Mouse (Mus musculus): ENCODE data around the gene Asl. TPM values are rescaled to one million over a fixed set of nuclear protein-coding genes. Genes with fewer than 3 reads are reported as not detected.

Asl gene
- polyA plus RNA-seq, 1 experiment: 32.6 TPM

- TF ChIP-seq CTCF (IDR thresholded peaks at IDR 0.05; ENCODE audit: borderline replicate concordance, insufficient read depth, low read length): peak; percentile 89; the same call in 1 of the 2 replicates
- no peak for TF ChIP-seq POLR2A (IDR thresholded peaks at IDR 0.05; ENCODE audit: low read depth, low read length)
- Histone ChIP-seq H3K4me1 (ENCODE audit: control insufficient read depth, insufficient read depth, low read length) (peaks cover 9% of the 10 kb centered on the region; the same call in 1 of the 2 replicates), H3K27ac (ENCODE audit: insufficient read depth, low read length) (no peak overlapping the region), H3K4me3 (ENCODE audit: insufficient read depth, low read length) (no peak overlapping the region)
Measured at GRCm38 (mm10) chr5:129999097-129999496, 29.9 kb downstream of the Asl start.

- H3K27ac ChIP-seq (ENCODE audit: insufficient read depth, low read length): no peak overlapping the region
- H3K4me3 ChIP-seq (ENCODE audit: insufficient read depth, low read length): no peak overlapping the region
- TF ChIP-seq POLR2A (IDR thresholded peaks at IDR 0.05; ENCODE audit: low read depth, low read length): no peak
- no peak for TF ChIP-seq CTCF (IDR thresholded peaks at IDR 0.05; ENCODE audit: borderline replicate concordance, insufficient read depth, low read length)
- peaks cover 7% of the 10 kb centered on the region; the same call in 1 of the 2 replicates for H3K4me1 ChIP-seq (ENCODE audit: control insufficient read depth, insufficient read depth, low read length)
Measured at GRCm38 (mm10) chr5:129997700-129998099, 31.3 kb downstream of the Asl start.

GRCm38 (mm10) chr5:129994989-129995388 lies 34.1 kb downstream of the Asl start:
- Histone ChIP-seq H3K27ac (ENCODE audit: insufficient read depth, low read length) (no peak overlapping the region), H3K4me1 (ENCODE audit: control insufficient read depth, insufficient read depth, low read length) (no peaks in the 10 kb centered on the region), H3K4me3 (ENCODE audit: insufficient read depth, low read length) (no peak overlapping the region)
- no peak for TF ChIP-seq CTCF (IDR thresholded peaks at IDR 0.05; ENCODE audit: borderline replicate concordance, insufficient read depth, low read length)
- no peak for TF ChIP-seq POLR2A (IDR thresholded peaks at IDR 0.05; ENCODE audit: low read depth, low read length)

GRCm38 (mm10) chr5:129993374-129993773 lies 35.7 kb downstream of the Asl start:
- TF ChIP-seq CTCF (IDR thresholded peaks at IDR 0.05; ENCODE audit: borderline replicate concordance, insufficient read depth, low read length): no peak
- no peak for TF ChIP-seq POLR2A (IDR thresholded peaks at IDR 0.05; ENCODE audit: low read depth, low read length)
- Histone ChIP-seq H3K4me3 (ENCODE audit: insufficient read depth, low read length) (no peak overlapping the region), H3K27ac (ENCODE audit: insufficient read depth, low read length) (no peak overlapping the region), H3K4me1 (ENCODE audit: control insufficient read depth, insufficient read depth, low read length) (no peaks in the 10 kb centered on the region)

- Histone ChIP-seq H3K4me3 (ENCODE audit: insufficient read depth, low read length) (no peak overlapping the region), H3K4me1 (ENCODE audit: control insufficient read depth, insufficient read depth, low read length) (no peaks in the 10 kb centered on the region), H3K27ac (ENCODE audit: insufficient read depth, low read length) (no peak overlapping the region)
- TF ChIP-seq POLR2A (IDR thresholded peaks at IDR 0.05; ENCODE audit: low read depth, low read length) (no peak), CTCF (IDR thresholded peaks at IDR 0.05; ENCODE audit: borderline replicate concordance, insufficient read depth, low read length) (no peak)
Measured at GRCm38 (mm10) chr5:129991898-129992297, 37.1 kb downstream of the Asl start.

GRCm38 (mm10) chr5:129989376-129989775 lies 39.7 kb downstream of the Asl start:
- H3K27ac ChIP-seq (ENCODE audit: insufficient read depth, low read length): no peak overlapping the region
- no peak for TF ChIP-seq CTCF (IDR thresholded peaks at IDR 0.05; ENCODE audit: borderline replicate concordance, insufficient read depth, low read length)
- no peak for TF ChIP-seq POLR2A (IDR thresholded peaks at IDR 0.05; ENCODE audit: low read depth, low read length)
- no peak overlapping the region for H3K4me3 ChIP-seq (ENCODE audit: insufficient read depth, low read length)

GRCm38 (mm10) chr5:129980216-129980615 lies 48.8 kb downstream of the Asl start:
- no peak overlapping the region for H3K4me3 ChIP-seq (ENCODE audit: insufficient read depth, low read length)
- no peak for TF ChIP-seq CTCF (IDR thresholded peaks at IDR 0.05; ENCODE audit: borderline replicate concordance, insufficient read depth, low read length)
- TF ChIP-seq POLR2A (IDR thresholded peaks at IDR 0.05; ENCODE audit: low read depth, low read length): no peak

More at GRCm38 (mm10) chr5:129989376-129989775, 39.7 kb downstream of the Asl start:
- no peaks in the 10 kb centered on the region for H3K4me1 ChIP-seq (ENCODE audit: control insufficient read depth, insufficient read depth, low read length)

GRCm38 (mm10) chr5:129978608-129979007 lies 50.4 kb downstream of the Asl start:
- H3K4me1 ChIP-seq (ENCODE audit: control insufficient read depth, insufficient read depth, low read length): peaks cover 2% of the 10 kb centered on the region; the same call in 1 of the 2 replicates
- no peak for TF ChIP-seq CTCF (IDR thresholded peaks at IDR 0.05; ENCODE audit: borderline replicate concordance, insufficient read depth, low read length)
- no peak overlapping the region for H3K4me3 ChIP-seq (ENCODE audit: insufficient read depth, low read length)
- H3K27ac ChIP-seq (ENCODE audit: insufficient read depth, low read length): no peak overlapping the region

More at GRCm38 (mm10) chr5:129980216-129980615, 48.8 kb downstream of the Asl start:
- Histone ChIP-seq H3K4me1 (ENCODE audit: control insufficient read depth, insufficient read depth, low read length) (no peaks in the 10 kb centered on the region; the same call in 1 of the 2 replicates), H3K27ac (ENCODE audit: insufficient read depth, low read length) (no peak overlapping the region)

- no peak for TF ChIP-seq CTCF (IDR thresholded peaks at IDR 0.05; ENCODE audit: borderline replicate concordance, insufficient read depth, low read length)
- no peak for TF ChIP-seq POLR2A (IDR thresholded peaks at IDR 0.05; ENCODE audit: low read depth, low read length)
- Histone ChIP-seq H3K4me1 (ENCODE audit: control insufficient read depth, insufficient read depth, low read length) (peaks cover 2% of the 10 kb centered on the region; the same call in 1 of the 2 replicates), H3K27ac (ENCODE audit: insufficient read depth, low read length) (no peak overlapping the region), H3K4me3 (ENCODE audit: insufficient read depth, low read length) (no peak overlapping the region)
Measured at GRCm38 (mm10) chr5:129977768-129978167, 51.3 kb downstream of the Asl start.

- TF ChIP-seq POLR2A (IDR thresholded peaks at IDR 0.05; ENCODE audit: low read depth, low read length): no peak
- no peak for TF ChIP-seq CTCF (IDR thresholded peaks at IDR 0.05; ENCODE audit: borderline replicate concordance, insufficient read depth, low read length)
- no peak overlapping the region for H3K4me3 ChIP-seq (ENCODE audit: insufficient read depth, low read length)
- peaks cover 2% of the 10 kb centered on the region for H3K4me1 ChIP-seq (ENCODE audit: control insufficient read depth, insufficient read depth, low read length)
- H3K27ac ChIP-seq (ENCODE audit: insufficient read depth, low read length): no peak overlapping the region
Measured at GRCm38 (mm10) chr5:129974866-129975311, 54.2 kb downstream of the Asl start.

Data from embryonic fibroblast, embryonic 13.5 days (primary cell).